In genomic region chr9:64546344-64546991, GRCm38 (mm10) we compare ENCODE assay signal across 14 mouse cellular contexts.
DNase-seq lines count a peak whose midpoint lies in the region; TF ChIP-seq lines count a peak whose summit lies in the region.
"Had no signal": no experiment of that assay in that cellular context is flagged by ENCODE, and none has a peak within 500 bp of the region (broad histone marks: within the 10 kb centered on the region; RNA-seq: fewer than 3 reads in every experiment).

No protein-coding gene starts in this region.

- H3K9ac ChIP-seq in ES-E14 (ENCODE audit: insufficient read depth, low read depth, low read length, poor library complexity, severe bottlenecking), result no peak overlapping the region
- H3K9ac ChIP-seq: limb, embryonic 13.5 days; midbrain, embryonic 12.5 days; stomach, embryonic 15.5 days had no signal

- peaks cover 1 to 13% of the 10 kb centered on the region in 2 experiments; a peak in 3 of 4 replicates for H3K4me1 ChIP-seq in ES-E14 (ENCODE audit: control insufficient read depth in 2 of 2, insufficient read depth in 2 of 2, low read length in 2 of 2, poor library complexity in 1 of 2)
- H3K4me1 ChIP-seq: limb, embryonic 13.5 days; stomach, embryonic 15.5 days had no signal

- in situ Hi-C loops in ES-E14 (cut with MboI; ENCODE audit: low sequenced_read_pairs in 2 of 2, unreplicated experiment in 2 of 2), result no loop called here

- no peak overlapping the region for H3K4me3 ChIP-seq in ES-E14 (ENCODE audit: insufficient read depth in 1 of 2, low read depth in 1 of 2, low read length in 2 of 2, poor library complexity in 1 of 2, severe bottlenecking in 1 of 2)
- H3K4me3 ChIP-seq: limb, embryonic 13.5 days; midbrain, embryonic 12.5 days; stomach, embryonic 15.5 days had no signal

- no peaks in the 10 kb centered on the region for H3K36me3 ChIP-seq in ES-E14 (ENCODE audit: control insufficient read depth, insufficient read depth, low read length, poor library complexity, severe bottlenecking)
- H3K36me3 ChIP-seq: G1E; limb, embryonic 13.5 days; midbrain, embryonic 12.5 days; stomach, embryonic 15.5 days had no signal

- DNase-seq in adrenal gland, postnatal 14 days, result peak; percentile 17
- no peak for DNase-seq in adrenal gland, postnatal 4 days (ENCODE audit: low spot score in 2 of 2)
- peak; percentile 3 to 7 for DNase-seq in kidney, adult 8-10 months
- no peak for DNase-seq in kidney, postnatal 25 days
- peak; percentile 40 for DNase-seq in ES-E14 (ENCODE audit: low read depth, low spot score)
- peak; percentile 11 to 20 for DNase-seq in kidney, postnatal 36 days
- DNase-seq in cerebellum, adult 9-11 months, result no peak
- no peak for DNase-seq in embryo, embryonic 10 days (ENCODE audit: low spot score)
- DNase-seq: embryo, embryonic 11 days; gastrocnemius, postnatal 10 days had no signal

- H3K9me3 ChIP-seq in ES-E14 (ENCODE audit: control insufficient read depth, insufficient read depth, low read depth, low read length), result no peaks in the 10 kb centered on the region
- H3K9me3 ChIP-seq: G1E; limb, embryonic 13.5 days; midbrain, embryonic 12.5 days; stomach, embryonic 15.5 days had no signal

- H3K27ac ChIP-seq in ES-E14 (ENCODE audit: insufficient read depth, low read depth, low read length, poor library complexity, severe bottlenecking), result peak overlapping the region; percentile 52; the same call in 1 of the 2 replicates
- H3K27ac ChIP-seq: limb, embryonic 13.5 days; midbrain, embryonic 12.5 days; stomach, embryonic 15.5 days had no signal

TF ChIP-seq in ES-E14, 5 proteins besides CTCF, POLR2A, EP300 and RAD21:
- TF ChIP-seq MAFK (IDR thresholded peaks at IDR 0.05; ENCODE audit: insufficient read depth, low read depth, low read length) (peak; percentile 75), HCFC1 (IDR thresholded peaks at IDR 0.05; ENCODE audit: borderline replicate concordance, insufficient read depth, low read length) (no peak)

Comparison
In these comparisons a context has a peak if more than half of its experiments do, and no peak if none do; other contexts are left out.
1. DNase-seq: peak in adrenal gland, postnatal 14 days (single experiment), kidney, adult 8-10 months (2 of 2), ES-E14 (single experiment) and kidney, postnatal 36 days (2 of 2); none in adrenal gland, postnatal 4 days (0 of 2), kidney, postnatal 25 days (0 of 2), cerebellum, adult 9-11 months (single experiment) and embryo, embryonic 10 days (single experiment).